Mouse (Mus musculus): ENCODE data around the gene Pcdh15. TPM values are rescaled to one million over a fixed set of nuclear protein-coding genes. Genes with fewer than 3 reads are reported as not detected.

Gene Pcdh15
- total and polyA plus RNA-seq, 2 experiments from 2014 or later: 9.8 to 38.2 TPM

DNA sequence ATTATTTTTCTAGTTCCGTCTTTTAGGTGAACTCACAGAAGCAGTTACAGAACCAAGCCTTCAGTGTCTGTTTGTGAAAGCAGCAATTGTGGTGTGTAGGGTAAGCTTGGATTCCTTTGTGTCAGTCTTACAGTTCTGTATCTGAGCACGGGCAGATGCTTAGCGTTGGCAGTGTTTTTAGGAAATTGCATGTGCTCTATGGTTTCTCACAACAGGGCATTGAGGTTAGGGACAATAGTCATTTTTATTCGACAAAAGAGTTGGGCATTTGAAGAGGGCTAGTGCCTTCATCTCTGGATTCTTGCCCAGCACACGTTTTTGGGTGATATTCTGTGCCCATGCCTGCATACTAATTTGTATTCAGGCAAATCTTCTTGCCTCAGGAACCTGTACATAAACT lies 392.5 kb downstream of the Pcdh15 start:
- ATAC-seq (ENCODE audit: low FRiP score) (no peak), DNase-seq (ENCODE audit: low spot score) (no peak)
- Histone ChIP-seq H3K4me2 (ENCODE audit: low read depth, low read length, poor library complexity, severe bottlenecking) (no peak overlapping the region), H3K9me3 (ENCODE audit: low read length) (no peaks in the 10 kb centered on the region), H3K27ac (ENCODE audit: low read depth, low read length) (no peak overlapping the region), H3K4me1 (ENCODE audit: insufficient read depth, low read length) (no peaks in the 10 kb centered on the region), H3K27me3 (ENCODE audit: insufficient read depth, low read length) (no peaks in the 10 kb centered on the region), H3K36me3 (ENCODE audit: insufficient read depth, low read length) (no peaks in the 10 kb centered on the region), H3K4me3 (ENCODE audit: low read depth, low read length) (no peak overlapping the region), H3K9ac (replicated peaks; ENCODE audit: low read length, poor library complexity, severe bottlenecking) (no peak overlapping the region)
- WGBS: 62% methylated on average over 5 of the region's 5 CpGs
- TF ChIP-seq CTCF (IDR thresholded peaks at IDR 0.05): no peak

DNA sequence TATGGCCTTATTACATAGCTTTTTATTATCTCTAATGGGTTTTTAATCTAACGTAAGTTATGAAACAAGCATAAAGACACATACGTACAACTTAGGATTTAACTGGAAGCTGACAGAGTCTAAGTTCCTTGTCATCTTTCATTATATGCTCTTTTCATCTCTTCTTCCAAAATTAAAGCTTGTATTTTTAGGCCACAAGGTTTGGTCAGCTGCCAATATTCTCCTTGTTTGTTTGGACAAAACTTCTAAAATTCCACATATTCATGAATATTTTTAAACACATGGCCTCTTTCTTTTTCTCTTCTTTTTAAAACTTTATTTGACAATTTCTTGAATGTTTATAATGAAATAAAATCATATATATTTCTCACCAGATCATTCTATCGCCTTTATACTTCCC lies 415.7 kb downstream of the Pcdh15 start:
- Histone ChIP-seq H3K27me3 (ENCODE audit: insufficient read depth, low read length) (no peaks in the 10 kb centered on the region), H3K4me3 (ENCODE audit: low read depth, low read length) (no peak overlapping the region), H3K9ac (replicated peaks; ENCODE audit: low read length, poor library complexity, severe bottlenecking) (no peak overlapping the region), H3K4me1 (ENCODE audit: insufficient read depth, low read length) (no peaks in the 10 kb centered on the region), H3K9me3 (ENCODE audit: low read length) (no peaks in the 10 kb centered on the region), H3K4me2 (ENCODE audit: low read depth, low read length, poor library complexity, severe bottlenecking) (no peak overlapping the region), H3K36me3 (ENCODE audit: insufficient read depth, low read length) (no peaks in the 10 kb centered on the region), H3K27ac (ENCODE audit: low read depth, low read length) (no peak overlapping the region)
- ATAC-seq (ENCODE audit: low FRiP score) (no peak), DNase-seq (ENCODE audit: low spot score) (no peak)
- 85% methylated on average over 3 of the region's 3 CpGs for WGBS
- TF ChIP-seq CTCF (IDR thresholded peaks at IDR 0.05): no peak

DNA sequence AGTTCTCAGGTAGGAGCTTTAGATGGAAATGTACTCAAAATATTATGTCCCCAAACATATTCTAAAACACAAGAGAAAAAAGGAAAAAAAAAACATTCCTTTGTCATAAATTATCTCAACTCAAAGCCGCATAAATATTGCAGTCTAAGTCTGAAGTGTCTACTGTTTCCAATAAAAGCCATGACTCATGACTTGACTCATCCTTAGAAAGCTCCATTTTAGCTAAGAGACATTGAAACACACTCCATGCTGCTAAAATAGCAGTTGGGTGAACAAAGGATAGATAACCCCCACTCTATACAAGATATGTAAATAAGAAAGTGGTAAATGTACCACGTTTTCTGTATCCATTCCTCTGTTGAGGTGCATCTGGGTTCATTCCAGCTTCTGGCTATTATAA lies 416.6 kb downstream of the Pcdh15 start:
- Histone ChIP-seq H3K27ac (ENCODE audit: low read depth, low read length) (no peak overlapping the region), H3K4me1 (ENCODE audit: insufficient read depth, low read length) (no peaks in the 10 kb centered on the region), H3K36me3 (ENCODE audit: insufficient read depth, low read length) (no peaks in the 10 kb centered on the region), H3K27me3 (ENCODE audit: insufficient read depth, low read length) (no peaks in the 10 kb centered on the region), H3K9ac (replicated peaks; ENCODE audit: low read length, poor library complexity, severe bottlenecking) (no peak overlapping the region), H3K4me2 (ENCODE audit: low read depth, low read length, poor library complexity, severe bottlenecking) (no peak overlapping the region), H3K4me3 (ENCODE audit: low read depth, low read length) (no peak overlapping the region), H3K9me3 (ENCODE audit: low read length) (no peaks in the 10 kb centered on the region)
- no peak for TF ChIP-seq CTCF (IDR thresholded peaks at IDR 0.05)
- DNase-seq (ENCODE audit: low spot score) (no peak), ATAC-seq (ENCODE audit: low FRiP score) (no peak)
- WGBS: 69% methylated on average over 2 of the region's 2 CpGs

DNA sequence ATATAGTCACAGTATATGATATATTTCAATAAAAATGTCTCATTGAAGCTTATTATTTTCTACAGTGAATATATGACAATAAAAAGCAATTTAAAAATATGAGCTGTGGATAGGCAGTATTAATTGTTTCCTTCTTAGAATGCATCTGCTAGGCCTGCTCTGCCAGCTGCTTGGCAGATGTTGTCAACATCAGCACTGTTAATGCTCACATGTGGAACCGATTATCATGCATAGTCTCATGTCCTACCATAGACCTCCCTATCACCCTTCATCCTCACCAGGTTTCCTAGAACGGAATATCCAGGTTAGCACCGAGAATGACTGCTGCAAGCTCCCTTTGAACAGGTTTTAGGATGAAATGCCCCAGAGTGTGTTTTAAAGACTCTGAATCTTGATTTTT lies 420.3 kb downstream of the Pcdh15 start:
- no peak for ATAC-seq (ENCODE audit: low FRiP score)
- Histone ChIP-seq H3K9me3 (ENCODE audit: low read length) (no peaks in the 10 kb centered on the region), H3K27me3 (ENCODE audit: insufficient read depth, low read length) (no peaks in the 10 kb centered on the region), H3K4me2 (ENCODE audit: low read depth, low read length, poor library complexity, severe bottlenecking) (no peak overlapping the region), H3K36me3 (ENCODE audit: insufficient read depth, low read length) (no peaks in the 10 kb centered on the region), H3K4me3 (ENCODE audit: low read depth, low read length) (no peak overlapping the region), H3K9ac (replicated peaks; ENCODE audit: low read length, poor library complexity, severe bottlenecking) (no peak overlapping the region), H3K4me1 (ENCODE audit: insufficient read depth, low read length) (no peaks in the 10 kb centered on the region), H3K27ac (ENCODE audit: low read depth, low read length) (no peak overlapping the region)
- WGBS: 70% methylated on average over 3 of the region's 3 CpGs
- no peak for TF ChIP-seq CTCF (IDR thresholded peaks at IDR 0.05)
- DNase-seq (ENCODE audit: low spot score): no peak

DNA sequence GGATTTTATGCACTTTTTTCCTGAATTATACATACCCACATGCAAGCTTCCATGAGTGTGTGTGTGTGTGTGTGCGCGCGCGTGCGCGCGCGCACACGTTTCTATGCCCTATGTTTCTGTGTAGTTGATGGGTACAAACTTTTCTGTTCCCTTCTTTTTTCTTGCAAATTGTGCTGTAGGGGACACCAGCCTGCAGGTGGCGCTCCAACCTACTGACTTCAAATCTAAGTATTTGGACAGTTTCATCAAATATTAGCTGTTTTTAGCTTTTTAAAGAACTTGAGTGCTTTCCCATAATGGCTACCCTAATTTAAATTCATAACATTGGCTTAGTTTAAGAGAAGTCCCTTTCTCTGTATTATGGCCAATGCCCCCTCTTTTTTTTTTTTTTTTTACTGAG lies 453.7 kb downstream of the Pcdh15 start:
- Histone ChIP-seq H3K4me2 (ENCODE audit: low read depth, low read length, poor library complexity, severe bottlenecking) (no peak overlapping the region), H3K27me3 (ENCODE audit: insufficient read depth, low read length) (no peaks in the 10 kb centered on the region), H3K36me3 (ENCODE audit: insufficient read depth, low read length) (no peaks in the 10 kb centered on the region), H3K9me3 (ENCODE audit: low read length) (no peaks in the 10 kb centered on the region), H3K4me3 (ENCODE audit: low read depth, low read length) (no peak overlapping the region), H3K4me1 (ENCODE audit: insufficient read depth, low read length) (no peaks in the 10 kb centered on the region), H3K9ac (replicated peaks; ENCODE audit: low read length, poor library complexity, severe bottlenecking) (no peak overlapping the region), H3K27ac (ENCODE audit: low read depth, low read length) (no peak overlapping the region)
- DNase-seq (ENCODE audit: low spot score) (no peak), ATAC-seq (ENCODE audit: low FRiP score) (no peak)
- 93% methylated on average over 10 of the region's 10 CpGs for WGBS
- TF ChIP-seq CTCF (IDR thresholded peaks at IDR 0.05): peak; percentile 35

DNA sequence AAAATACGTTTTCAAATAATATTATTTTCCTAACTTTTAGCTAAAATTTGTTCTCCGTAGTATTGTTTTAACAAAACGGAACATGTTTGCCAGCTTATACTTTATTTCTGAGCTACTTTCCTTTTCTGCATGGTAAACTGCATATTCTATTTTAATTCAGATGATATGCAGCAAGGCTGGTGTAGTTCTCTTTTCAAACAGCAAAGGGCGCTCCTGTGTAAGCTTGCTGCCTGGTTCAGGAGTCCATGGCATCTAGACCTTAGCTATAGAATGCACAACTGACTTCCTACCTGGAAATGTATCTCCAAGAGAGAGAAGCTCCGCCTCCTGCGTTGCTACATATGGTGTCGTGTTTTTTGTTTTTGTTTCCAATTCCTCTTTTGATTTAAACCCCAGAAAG lies 465.1 kb downstream of the Pcdh15 start:
- ATAC-seq (ENCODE audit: low FRiP score) (no peak), DNase-seq (ENCODE audit: low spot score) (peak; percentile 8)
- peak; percentile 55 for TF ChIP-seq CTCF (IDR thresholded peaks at IDR 0.05)
- H3K4me2 ChIP-seq (ENCODE audit: low read depth, low read length, poor library complexity, severe bottlenecking): no peak overlapping the region
- no peaks in the 10 kb centered on the region for H3K27me3 ChIP-seq (ENCODE audit: insufficient read depth, low read length)
- no peaks in the 10 kb centered on the region for H3K9me3 ChIP-seq (ENCODE audit: low read length)
- H3K36me3 ChIP-seq (ENCODE audit: insufficient read depth, low read length): no peaks in the 10 kb centered on the region
- no peak overlapping the region for H3K4me3 ChIP-seq (ENCODE audit: low read depth, low read length)
- WGBS: 71% methylated on average over 7 of the region's 7 CpGs
- H3K27ac ChIP-seq (ENCODE audit: low read depth, low read length): no peak overlapping the region
- no peak overlapping the region for H3K9ac ChIP-seq (replicated peaks; ENCODE audit: low read length, poor library complexity, severe bottlenecking)
- H3K4me1 ChIP-seq (ENCODE audit: insufficient read depth, low read length): no peaks in the 10 kb centered on the region
